Mouse (Mus musculus) kidney, embryonic 16.5 days (tissue): ENCODE data around the gene Ank2. TPM values are rescaled to one million over a fixed set of nuclear protein-coding genes. Genes with fewer than 3 reads are reported as not detected.

ENCODE experiments used
- ATAC-seq: fragments of 200-750 bp; cut with Nextera tagmentation; 2 replicates; pipeline ENCODE4 v1.8.0; 2017; ENCODE audit warnings: moderate TSS enrichment; ENCODE audit not compliant: low FRiP score, low TSS enrichment
- H3K27ac ChIP-seq: fragments of 300-500 bp; sonication (generic); 2 replicates; pipeline ENCODE4 v1.5.1; 2014; ENCODE audit warnings: low read length
- H3K27me3 ChIP-seq: fragments of 300-500 bp; sonication (generic); 2 replicates; pipeline ENCODE4 v1.6.1; 2014; ENCODE audit warnings: low read length, control low read depth, mixed read lengths; ENCODE audit not compliant: insufficient read depth
- H3K36me3 ChIP-seq: fragments of 300-500 bp; sonication (generic); 2 replicates; pipeline ENCODE4 v1.6.1; 2014; ENCODE audit warnings: low read length, control low read depth, mixed read lengths; ENCODE audit not compliant: insufficient read depth
- H3K4me1 ChIP-seq: fragments of 300-500 bp; sonication (generic); 2 replicates; pipeline ENCODE4 v1.6.1; 2014; ENCODE audit warnings: low read length, control low read depth, mixed read lengths; ENCODE audit not compliant: insufficient read depth
- H3K4me2 ChIP-seq: fragments of 300-500 bp; sonication (generic); replicated peaks from 2 replicates; pipeline ENCODE4 v1.6.1; 2014; ENCODE audit warnings: low read depth, low read length
- H3K4me3 ChIP-seq: fragments of 300-500 bp; sonication (generic); 2 replicates; pipeline ENCODE4 v1.5.1; 2014; ENCODE audit warnings: mild to moderate bottlenecking, low read length
- H3K9ac ChIP-seq: fragments of 300-500 bp; sonication (generic); replicated peaks from 2 replicates; pipeline ENCODE4 v1.6.1; 2014; ENCODE audit warnings: low read length
- H3K9me3 ChIP-seq: fragments of 300-500 bp; sonication (generic); 2 replicates; pipeline ENCODE4 v1.6.1; 2016; ENCODE audit warnings: low read length, control low read depth
- WGBS: fragments of 180-500 bp; shearing (Covaris S2); extraction: QIAGEN DNeasy Blood & Tissue Kit; methylation state at CpG from one replicate; pipeline ENCODE4 v1.1.7; 2014; 5-methylcytosine and 5-hydroxymethylcytosine counted together
- polyA plus RNA-seq: library from polyadenylated mRNA; unstranded; fragments of >200 nt; fragmentation: Nextera tagmentation; extraction: Ambion mirVana; gene quantifications from 2 replicates; pipeline ENCODE4 v1.2.1, GENCODE M21; 2015

Ank2 gene
- polyA plus RNA-seq, 1 experiment from 2014 or later, result 7.5 TPM

- no peaks in the 10 kb centered on the region for H3K4me1 ChIP-seq
- no peak for ATAC-seq
Observed at GRCm38 (mm10) chr3:127521156-127521555, 22.0 kb upstream of the Ank2 start.

GRCm38 (mm10) chr3:127520300-127520699 is 21.1 kb upstream of the Ank2 start:
- Histone ChIP-seq H3K27ac (no peak overlapping the region), H3K9me3 (no peaks in the 10 kb centered on the region), H3K4me3 (no peak overlapping the region), H3K9ac (no peak overlapping the region), H3K4me1 (no peaks in the 10 kb centered on the region), H3K36me3 (no peaks in the 10 kb centered on the region), H3K27me3 (no peaks in the 10 kb centered on the region), H3K4me2 (no peak overlapping the region)
- WGBS, result 75% methylated on average over 6 of the region's 6 CpGs
- ATAC-seq, result no peak

More at GRCm38 (mm10) chr3:127521156-127521555, 22.0 kb upstream of the Ank2 start:
- H3K4me3 ChIP-seq, result no peak overlapping the region
- H3K36me3 ChIP-seq, result no peaks in the 10 kb centered on the region
- no peak overlapping the region for H3K27ac ChIP-seq
- H3K27me3 ChIP-seq, result no peaks in the 10 kb centered on the region
- WGBS, result 53% methylated on average over 10 of the region's 10 CpGs
- no peak overlapping the region for H3K9ac ChIP-seq
- no peaks in the 10 kb centered on the region for H3K9me3 ChIP-seq
- no peak overlapping the region for H3K4me2 ChIP-seq

GRCm38 (mm10) chr3:127515251-127515650 is 16.1 kb upstream of the Ank2 start:
- Histone ChIP-seq H3K4me2 (no peak overlapping the region), H3K4me3 (no peak overlapping the region)
- 95% methylated on average over 1 of the region's 1 CpGs for WGBS

GRCm38 (mm10) chr3:127513699-127514098 is 14.5 kb upstream of the Ank2 start:
- Histone ChIP-seq H3K9me3 (no peaks in the 10 kb centered on the region), H3K9ac (no peak overlapping the region), H3K4me2 (no peak overlapping the region), H3K27ac (no peak overlapping the region), H3K27me3 (no peaks in the 10 kb centered on the region), H3K4me3 (no peak overlapping the region), H3K36me3 (no peaks in the 10 kb centered on the region), H3K4me1 (no peaks in the 10 kb centered on the region)
- no peak for ATAC-seq
- 77% methylated on average over 2 of the region's 2 CpGs for WGBS

More at GRCm38 (mm10) chr3:127515251-127515650, 16.1 kb upstream of the Ank2 start:
- ATAC-seq, result no peak
- H3K27me3 ChIP-seq, result no peaks in the 10 kb centered on the region
- no peaks in the 10 kb centered on the region for H3K36me3 ChIP-seq
- H3K9me3 ChIP-seq, result no peaks in the 10 kb centered on the region
- H3K9ac ChIP-seq, result no peak overlapping the region
- no peak overlapping the region for H3K27ac ChIP-seq
- H3K4me1 ChIP-seq, result no peaks in the 10 kb centered on the region

- no peaks in the 10 kb centered on the region for H3K27me3 ChIP-seq
- H3K27ac ChIP-seq, result no peak overlapping the region
- whole genome bisulfite sequencing, result 72% methylated on average over 15 of the region's 15 CpGs
- H3K9ac ChIP-seq, result no peak overlapping the region
- H3K9me3 ChIP-seq, result no peaks in the 10 kb centered on the region
- no peaks in the 10 kb centered on the region for H3K36me3 ChIP-seq
- no peak overlapping the region for H3K4me2 ChIP-seq
- H3K4me3 ChIP-seq, result no peak overlapping the region
- no peaks in the 10 kb centered on the region for H3K4me1 ChIP-seq
- no peak for ATAC-seq
Observed at GRCm38 (mm10) chr3:127512794-127513335, 13.7 kb upstream of the Ank2 start.

- no peak for ATAC-seq
- no peak overlapping the region for H3K27ac ChIP-seq
- 78% methylated on average over 12 of the region's 12 CpGs for WGBS
Observed at GRCm38 (mm10) chr3:127511786-127512746, 12.9 kb upstream of the Ank2 start.

GRCm38 (mm10) chr3:127507878-127508783 is 9.0 kb upstream of the Ank2 start:
- H3K4me1 ChIP-seq, result no peaks in the 10 kb centered on the region
- no peaks in the 10 kb centered on the region for H3K36me3 ChIP-seq
- H3K9me3 ChIP-seq, result no peaks in the 10 kb centered on the region
- H3K4me2 ChIP-seq, result no peak overlapping the region
- H3K27ac ChIP-seq, result no peak overlapping the region
- H3K27me3 ChIP-seq, result no peaks in the 10 kb centered on the region
- H3K9ac ChIP-seq, result no peak overlapping the region
- WGBS, result 80% methylated on average over 15 of the region's 15 CpGs
- ATAC-seq, result no peak
- no peak overlapping the region for H3K4me3 ChIP-seq

More at GRCm38 (mm10) chr3:127511786-127512746, 12.9 kb upstream of the Ank2 start:
- no peak overlapping the region for H3K4me2 ChIP-seq
- H3K9ac ChIP-seq, result no peak overlapping the region
- H3K4me3 ChIP-seq, result no peak overlapping the region
- H3K36me3 ChIP-seq, result no peaks in the 10 kb centered on the region
- no peaks in the 10 kb centered on the region for H3K9me3 ChIP-seq
- H3K27me3 ChIP-seq, result no peaks in the 10 kb centered on the region
- H3K4me1 ChIP-seq, result no peaks in the 10 kb centered on the region

- peak; percentile 74 for ATAC-seq
- Histone ChIP-seq H3K4me2 (peak overlapping the region; percentile 100), H3K4me1 (peaks cover 12% of the 10 kb centered on the region; the same call in 1 of the 2 replicates), H3K4me3 (peak overlapping the region; percentile 64), H3K27me3 (peaks cover 26% of the 10 kb centered on the region), H3K9ac (peak overlapping the region; percentile 74), H3K36me3 (no peaks in the 10 kb centered on the region), H3K27ac (no peak overlapping the region), H3K9me3 (no peaks in the 10 kb centered on the region)
- WGBS, result 3% methylated on average over 21 of the region's 23 CpGs
Observed at GRCm38 (mm10) chr3:127498197-127498741, 881 bp downstream of the Ank2 start.

- Histone ChIP-seq H3K4me3 (no peak overlapping the region), H3K27ac (no peak overlapping the region), H3K27me3 (peaks cover 3% of the 10 kb centered on the region; the same call in 1 of the 2 replicates), H3K9me3 (no peaks in the 10 kb centered on the region), H3K9ac (no peak overlapping the region), H3K4me2 (no peak overlapping the region), H3K4me1 (no peaks in the 10 kb centered on the region), H3K36me3 (no peaks in the 10 kb centered on the region)
- ATAC-seq, result no peak
- WGBS, result 86% methylated on average over 3 of the region's 3 CpGs
Observed at GRCm38 (mm10) chr3:127492663-127493062, 6.5 kb downstream of the Ank2 start.
